Mouse (Mus musculus): ENCODE data around the gene Hsd17b2.

DNA sequence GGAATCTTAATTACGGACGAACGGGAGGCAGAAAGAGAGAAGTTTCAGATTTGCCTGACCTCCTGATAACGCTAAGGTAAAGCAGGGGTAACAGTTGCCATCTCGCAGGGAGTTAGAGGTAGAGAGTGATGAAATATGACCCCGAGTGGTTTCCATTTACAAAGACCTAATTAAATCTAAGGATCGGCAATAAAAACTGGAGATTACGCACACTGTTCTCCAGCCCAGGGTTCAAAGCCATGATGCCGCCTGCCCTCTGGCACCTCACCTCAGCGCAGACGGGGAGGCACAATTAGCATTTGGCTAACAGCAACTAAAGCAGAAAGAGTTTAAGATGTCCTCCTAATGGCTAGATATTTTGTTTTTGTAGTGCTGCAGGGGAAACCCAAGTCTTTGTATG lies 31.2 kb upstream of the Hsd17b2 start:
- TF ChIP-seq POLR2A (IDR thresholded peaks at IDR 0.05; ENCODE audit: extremely low read depth, insufficient read depth, low read length) (no peak), CTCF (IDR thresholded peaks at IDR 0.05; ENCODE audit: low read depth, low read length) (no peak)

All from liver, adult 2 months (tissue).